Mouse (Mus musculus) kidney, embryonic 15.5 days (tissue): Measurements from ENCODE around the gene Olfml1. TPM values are rescaled to one million over a fixed set of nuclear protein-coding genes. Genes with fewer than 3 reads are reported as not detected.

Source experiments
- ATAC-seq: fragments of 200-750 bp; cut with Nextera tagmentation; replicated peaks from 2 replicates; pipeline ENCODE4 v1.8.0; 2017; ENCODE audit warnings: moderate TSS enrichment; ENCODE audit not compliant: low FRiP score
- H3K27ac ChIP-seq: fragments of 300-500 bp; sonication (generic); 2 replicates; pipeline ENCODE4 v1.5.1; 2015; ENCODE audit warnings: mild to moderate bottlenecking, inconsistent platforms
- H3K27me3 ChIP-seq: fragments of 300-500 bp; sonication (generic); 2 replicates; pipeline ENCODE4 v1.6.1; 2015; ENCODE audit warnings: inconsistent platforms
- H3K36me3 ChIP-seq: fragments of 300-500 bp; sonication (generic); 2 replicates; pipeline ENCODE4 v1.6.1; 2015; ENCODE audit warnings: inconsistent platforms
- H3K4me1 ChIP-seq: fragments of 300-500 bp; sonication (generic); 2 replicates; pipeline ENCODE4 v1.6.1; 2015; ENCODE audit warnings: inconsistent platforms
- H3K4me2 ChIP-seq: fragments of 300-500 bp; sonication (generic); 2 replicates; pipeline ENCODE4 v1.6.1; 2015; ENCODE audit warnings: moderate library complexity, mild to moderate bottlenecking, inconsistent platforms
- H3K4me3 ChIP-seq: fragments of 300-500 bp; sonication (generic); replicated peaks from 2 replicates; pipeline ENCODE4 v1.5.1; 2015; ENCODE audit warnings: mild to moderate bottlenecking, inconsistent platforms
- H3K9ac ChIP-seq: fragments of 300-500 bp; sonication (generic); 2 replicates; pipeline ENCODE4 v1.6.1; 2015; ENCODE audit warnings: mild to moderate bottlenecking, inconsistent platforms
- H3K9me3 ChIP-seq: fragments of 300-500 bp; sonication (generic); replicated peaks from 2 replicates; pipeline ENCODE4 v1.6.1; 2016; ENCODE audit warnings: inconsistent platforms
- WGBS: fragments of 180-500 bp; shearing (Covaris S2); methylation state at CpG from one replicate; pipeline ENCODE4 v1.1.7; 2015; ENCODE audit warnings: mixed read lengths; 5-methylcytosine and 5-hydroxymethylcytosine counted together
- polyA plus RNA-seq: library from polyadenylated mRNA; unstranded; fragments of >200 nt; fragmentation: Nextera tagmentation; extraction: Ambion mirVana; gene quantifications from 2 replicates; pipeline ENCODE4 v1.2.1, GENCODE M21; 2015

The Olfml1 gene
- polyA plus RNA-seq, 1 experiment from 2014 or later = 26.1 TPM

DNA sequence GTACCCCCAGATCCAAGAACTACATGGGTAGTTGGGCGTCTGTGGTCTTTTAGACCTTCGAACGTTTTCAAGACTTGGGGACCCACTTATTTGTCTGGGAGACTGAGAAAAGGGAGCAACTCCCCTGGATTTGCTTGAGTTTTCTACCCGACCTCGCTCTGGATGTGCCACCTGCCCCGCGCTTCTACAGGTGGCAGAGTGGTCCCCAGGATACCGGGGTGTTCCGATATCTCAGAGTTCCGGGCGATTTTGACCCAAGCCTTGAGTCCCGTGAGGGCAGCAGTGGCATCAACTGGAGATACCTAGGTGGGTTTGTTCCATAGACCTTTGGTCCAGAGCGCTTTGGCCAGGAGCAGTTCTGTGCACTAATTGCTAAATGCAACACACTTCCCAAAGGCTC is 28.2 kb downstream of the Olfml1 start:
- Histone ChIP-seq H3K27me3 (no peaks in the 10 kb centered on the region), H3K9ac (peak overlapping the region; percentile 48), H3K4me2 (peak overlapping the region; percentile 83), H3K4me3 (peak overlapping the region; percentile 55), H3K36me3 (peaks cover 7% of the 10 kb centered on the region), H3K27ac (no peak overlapping the region), H3K4me1 (peaks cover 15% of the 10 kb centered on the region), H3K9me3 (no peaks in the 10 kb centered on the region)
- no peak for ATAC-seq
- 12% methylated on average over 13 of the region's 13 CpGs for WGBS

DNA sequence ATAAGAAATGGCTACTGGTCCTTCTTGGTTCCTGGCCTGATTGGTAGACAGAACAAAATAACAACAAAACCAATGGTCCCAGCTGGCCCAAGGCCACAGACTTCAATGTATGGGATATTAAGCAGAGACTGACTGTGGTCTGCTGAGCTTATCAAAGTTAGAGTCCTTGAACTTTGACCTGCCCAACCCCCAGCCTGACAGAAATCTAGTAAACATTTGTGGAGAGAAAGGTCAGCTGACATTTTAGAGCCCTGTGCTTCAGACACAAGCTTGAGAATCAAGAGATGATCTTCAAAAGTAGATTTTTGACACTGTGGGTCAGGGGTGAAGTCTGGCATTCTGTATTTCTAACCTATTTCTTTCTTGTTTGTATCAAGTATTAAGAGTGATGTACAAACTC is 29.5 kb downstream of the Olfml1 start:
- H3K27ac ChIP-seq = no peak overlapping the region
- H3K9ac ChIP-seq = no peak overlapping the region
- no peaks in the 10 kb centered on the region for H3K9me3 ChIP-seq
- H3K27me3 ChIP-seq = no peaks in the 10 kb centered on the region
- H3K4me3 ChIP-seq = no peak overlapping the region
- peaks cover 15% of the 10 kb centered on the region for H3K4me1 ChIP-seq
- ATAC-seq = no peak
- no peak overlapping the region for H3K4me2 ChIP-seq
- no peaks in the 10 kb centered on the region for H3K36me3 ChIP-seq

DNA sequence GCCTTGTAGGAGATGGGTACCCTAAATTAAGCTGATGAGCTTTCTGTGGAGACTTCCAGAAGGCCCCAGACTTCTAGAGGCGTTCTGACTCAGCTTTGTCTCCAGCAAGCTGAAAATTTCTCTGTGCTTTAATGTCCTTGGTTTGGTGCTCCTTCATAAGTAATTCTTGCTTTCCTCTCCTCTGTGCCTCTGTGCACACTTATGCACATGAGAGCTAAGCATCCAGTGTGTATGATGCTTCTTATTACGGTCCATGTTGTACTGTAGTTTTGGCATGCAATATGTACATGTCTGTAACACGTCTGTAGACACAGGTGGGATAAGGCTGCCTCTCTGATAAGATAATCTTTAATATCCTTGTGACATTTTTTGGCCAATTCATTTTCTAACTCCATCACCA is 30.7 kb downstream of the Olfml1 start:
- H3K4me3 ChIP-seq = no peak overlapping the region
- 92% methylated on average over 3 of the region's 3 CpGs for WGBS
- peaks cover 18% of the 10 kb centered on the region for H3K4me1 ChIP-seq
- ATAC-seq = no peak
- H3K36me3 ChIP-seq = no peaks in the 10 kb centered on the region
- no peaks in the 10 kb centered on the region for H3K27me3 ChIP-seq
- no peak overlapping the region for H3K4me2 ChIP-seq
- no peak overlapping the region for H3K9ac ChIP-seq
- no peak overlapping the region for H3K27ac ChIP-seq
- H3K9me3 ChIP-seq = no peaks in the 10 kb centered on the region

DNA sequence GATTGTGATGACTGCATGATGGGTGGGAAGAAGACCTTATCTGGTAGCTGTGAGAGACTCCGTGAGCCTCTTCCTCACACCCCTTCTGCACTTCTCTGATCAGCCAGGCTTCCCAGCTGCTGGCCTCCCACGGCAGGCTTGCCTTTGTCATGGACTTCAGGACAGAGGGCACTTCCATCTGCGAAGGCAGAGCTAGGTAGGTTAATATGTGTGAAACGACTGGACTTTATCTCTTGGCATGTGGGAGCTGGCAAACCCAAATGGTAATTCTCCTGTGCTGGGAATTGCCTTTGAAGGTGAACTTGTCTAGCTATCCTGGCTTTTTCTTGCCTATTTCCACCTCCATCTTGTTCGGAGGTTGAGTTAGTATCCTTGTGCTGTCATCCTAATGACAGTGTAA is 33.4 kb downstream of the Olfml1 start:
- no peak overlapping the region for H3K4me2 ChIP-seq
- WGBS = 76% methylated on average over 5 of the region's 5 CpGs
- H3K27ac ChIP-seq = no peak overlapping the region
- H3K27me3 ChIP-seq = no peaks in the 10 kb centered on the region
- H3K9ac ChIP-seq = no peak overlapping the region
- no peaks in the 10 kb centered on the region for H3K9me3 ChIP-seq
- ATAC-seq = no peak
- no peak overlapping the region for H3K4me3 ChIP-seq
- H3K4me1 ChIP-seq = peaks cover 6% of the 10 kb centered on the region
- no peaks in the 10 kb centered on the region for H3K36me3 ChIP-seq

DNA sequence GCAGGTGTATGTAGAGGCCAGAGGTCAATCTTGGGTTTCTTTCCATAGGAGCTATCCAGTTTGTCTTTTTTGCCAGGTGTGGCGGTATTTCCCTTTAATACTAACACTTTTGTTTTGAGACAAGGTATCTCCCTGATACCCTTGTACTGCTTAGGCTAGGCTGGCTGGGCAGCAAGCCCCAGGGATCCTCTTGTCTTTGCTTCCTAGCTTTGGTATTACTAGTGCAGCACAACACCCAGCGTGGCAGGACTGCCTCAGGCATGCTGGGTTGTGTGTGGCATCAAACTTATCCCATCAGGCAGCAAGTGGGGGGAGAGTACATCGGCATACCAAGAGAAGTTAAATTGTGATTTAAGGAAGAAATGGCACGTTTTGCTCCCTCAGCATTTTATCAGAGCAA is 35.3 kb downstream of the Olfml1 start:
- Histone ChIP-seq H3K9ac (no peak overlapping the region), H3K36me3 (no peaks in the 10 kb centered on the region), H3K9me3 (no peaks in the 10 kb centered on the region), H3K4me1 (peaks cover 6% of the 10 kb centered on the region; the same call in 1 of the 2 replicates), H3K27me3 (no peaks in the 10 kb centered on the region), H3K4me3 (no peak overlapping the region), H3K27ac (no peak overlapping the region), H3K4me2 (no peak overlapping the region)
- ATAC-seq = peak; percentile 46; the same call in 1 of the 2 replicates
- WGBS = 63% methylated on average over 4 of the region's 4 CpGs

GRCm38 (mm10) chr7:107602913-107603312 is 35.7 kb downstream of the Olfml1 start:
- Histone ChIP-seq H3K27me3 (no peaks in the 10 kb centered on the region), H3K4me3 (no peak overlapping the region), H3K9ac (no peak overlapping the region), H3K27ac (no peak overlapping the region), H3K9me3 (no peaks in the 10 kb centered on the region), H3K4me1 (peaks cover 6% of the 10 kb centered on the region; the same call in 1 of the 2 replicates), H3K4me2 (no peak overlapping the region), H3K36me3 (no peaks in the 10 kb centered on the region)
- ATAC-seq = peak; percentile 73
- 42% methylated on average over 6 of the region's 6 CpGs for WGBS

GRCm38 (mm10) chr7:107607766-107608165 is 40.5 kb downstream of the Olfml1 start:
- no peak overlapping the region for H3K4me2 ChIP-seq
- WGBS = 81% methylated on average over 1 of the region's 1 CpGs
- ATAC-seq = no peak
- H3K27me3 ChIP-seq = no peaks in the 10 kb centered on the region
- no peak overlapping the region for H3K4me3 ChIP-seq
- no peak overlapping the region for H3K27ac ChIP-seq
- no peaks in the 10 kb centered on the region for H3K9me3 ChIP-seq
- no peaks in the 10 kb centered on the region for H3K36me3 ChIP-seq
- peaks cover 3% of the 10 kb centered on the region; the same call in 1 of the 2 replicates for H3K4me1 ChIP-seq
- no peak overlapping the region for H3K9ac ChIP-seq

DNA sequence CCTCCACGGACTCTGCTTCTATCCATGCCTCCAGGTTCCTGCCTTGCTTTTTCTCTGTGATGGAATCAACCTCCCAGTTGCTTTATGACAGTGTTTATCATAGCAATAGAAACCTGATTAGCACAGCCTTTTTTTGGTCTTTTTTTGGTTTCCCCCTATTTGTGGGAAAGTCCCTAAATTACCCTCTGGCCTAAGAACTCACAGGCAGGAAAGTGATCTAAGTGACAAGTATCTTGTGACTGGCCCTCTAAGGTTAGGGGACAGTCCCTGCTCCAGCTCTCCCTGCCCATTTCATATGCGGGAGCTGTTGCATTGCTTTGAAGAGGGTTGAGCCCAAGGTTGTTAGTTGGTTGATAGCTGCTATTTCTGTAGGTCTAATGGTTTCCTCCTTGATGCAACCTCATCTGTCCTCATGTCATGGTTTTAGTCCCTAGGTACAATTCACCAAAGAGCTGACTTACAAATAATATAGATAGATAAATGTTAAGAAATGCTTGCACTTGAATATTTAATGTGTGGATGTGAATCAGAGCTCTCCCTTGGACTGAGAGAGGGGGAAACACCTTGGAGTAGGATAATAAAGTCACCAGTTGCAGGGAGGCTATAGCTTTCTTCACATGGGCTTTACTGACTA is 42.5 kb downstream of the Olfml1 start:
- Histone ChIP-seq H3K4me2 (no peak overlapping the region), H3K9me3 (no peaks in the 10 kb centered on the region), H3K36me3 (no peaks in the 10 kb centered on the region), H3K9ac (no peak overlapping the region), H3K27ac (no peak overlapping the region), H3K4me3 (no peak overlapping the region), H3K4me1 (no peaks in the 10 kb centered on the region), H3K27me3 (no peaks in the 10 kb centered on the region)
- WGBS = 81% methylated on average over 2 of the region's 2 CpGs
- no peak for ATAC-seq

GRCm38 (mm10) chr7:107610880-107611279 is 43.6 kb downstream of the Olfml1 start:
- Histone ChIP-seq H3K4me2 (no peak overlapping the region), H3K27ac (no peak overlapping the region), H3K36me3 (no peaks in the 10 kb centered on the region), H3K4me1 (no peaks in the 10 kb centered on the region), H3K9me3 (no peaks in the 10 kb centered on the region), H3K27me3 (no peaks in the 10 kb centered on the region), H3K9ac (no peak overlapping the region), H3K4me3 (no peak overlapping the region)
- 88% methylated on average over 5 of the region's 5 CpGs for WGBS
- ATAC-seq = no peak

- Histone ChIP-seq H3K9ac (no peak overlapping the region), H3K9me3 (no peaks in the 10 kb centered on the region), H3K4me2 (no peak overlapping the region), H3K27ac (no peak overlapping the region), H3K36me3 (no peaks in the 10 kb centered on the region), H3K27me3 (no peaks in the 10 kb centered on the region), H3K4me1 (no peaks in the 10 kb centered on the region), H3K4me3 (no peak overlapping the region)
- ATAC-seq = no peak
- WGBS = 29% methylated on average over 11 of the region's 11 CpGs
Observed at GRCm38 (mm10) chr7:107618028-107618992, 51.1 kb downstream of the Olfml1 start.

DNA sequence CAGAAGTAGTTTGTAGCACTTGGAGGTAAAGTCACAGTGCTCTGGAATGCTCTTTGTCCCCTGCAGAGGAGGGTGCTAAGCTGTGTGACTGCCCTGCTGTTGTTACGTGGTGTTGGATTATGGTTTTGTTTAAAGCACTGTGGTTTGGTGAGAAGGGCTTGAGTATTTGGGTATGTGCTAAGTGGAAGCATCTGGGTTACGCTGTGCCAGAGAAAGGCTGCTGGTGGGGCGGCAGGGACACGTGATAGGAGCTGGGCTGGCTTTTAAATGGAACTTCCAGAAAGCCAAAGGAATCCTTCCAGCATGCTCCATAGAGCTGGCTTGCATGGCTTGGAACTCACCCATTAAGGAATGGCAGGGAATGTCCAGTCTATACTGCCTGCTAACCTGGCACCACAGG is 52.0 kb downstream of the Olfml1 start:
- H3K27me3 ChIP-seq = no peaks in the 10 kb centered on the region
- no peak overlapping the region for H3K4me2 ChIP-seq
- 77% methylated on average over 4 of the region's 4 CpGs for WGBS
- H3K4me3 ChIP-seq = no peak overlapping the region
- H3K36me3 ChIP-seq = no peaks in the 10 kb centered on the region
- H3K9ac ChIP-seq = no peak overlapping the region
- no peak for ATAC-seq
- no peaks in the 10 kb centered on the region for H3K9me3 ChIP-seq
- H3K27ac ChIP-seq = no peak overlapping the region
- no peaks in the 10 kb centered on the region for H3K4me1 ChIP-seq

GRCm38 (mm10) chr7:107620137-107620536 is 52.9 kb downstream of the Olfml1 start:
- Histone ChIP-seq H3K36me3 (no peaks in the 10 kb centered on the region), H3K27ac (no peak overlapping the region), H3K9ac (no peak overlapping the region), H3K4me2 (no peak overlapping the region), H3K4me1 (no peaks in the 10 kb centered on the region), H3K27me3 (no peaks in the 10 kb centered on the region), H3K9me3 (no peaks in the 10 kb centered on the region), H3K4me3 (no peak overlapping the region)
- ATAC-seq = no peak
- WGBS = 80% methylated on average over 3 of the region's 3 CpGs
